Mouse (Mus musculus): ENCODE results near the gene Rnps1. TPM values are rescaled to one million over a fixed set of nuclear protein-coding genes. Genes with fewer than 3 reads are reported as not detected.
"Not testable (repeated sequence)": the region's sequence is repeated elsewhere in the genome, so short reads cannot be mapped to it uniquely, and the experiment has no call there.

Gene Rnps1
- total RNA-seq, 2 experiments from 2014 or later = 60.3 to 60.5 TPM

GRCm38 (mm10) chr17:24425905-24426304 lies 11.5 kb downstream of the Rnps1 start:
- intact Hi-C loops (cut with DNase I) = no loop called here
- no peak for DNase-seq (ENCODE audit: low spot score)

- intact Hi-C loops (cut with DNase I) = no loop called here
- DNase-seq (ENCODE audit: low spot score) = peak; percentile 92
Measured at GRCm38 (mm10) chr17:24426471-24427169, 12.3 kb downstream of the Rnps1 start, which contains the start of gene Eci1. Gene Eci1, plus strand, starts transcription at chr17:24426641.

- intact Hi-C loops (cut with DNase I) = no loop called here
- no peak for DNase-seq (ENCODE audit: low spot score)
Measured at GRCm38 (mm10) chr17:24427170-24427557, 12.8 kb downstream of the Rnps1 start.

DNA sequence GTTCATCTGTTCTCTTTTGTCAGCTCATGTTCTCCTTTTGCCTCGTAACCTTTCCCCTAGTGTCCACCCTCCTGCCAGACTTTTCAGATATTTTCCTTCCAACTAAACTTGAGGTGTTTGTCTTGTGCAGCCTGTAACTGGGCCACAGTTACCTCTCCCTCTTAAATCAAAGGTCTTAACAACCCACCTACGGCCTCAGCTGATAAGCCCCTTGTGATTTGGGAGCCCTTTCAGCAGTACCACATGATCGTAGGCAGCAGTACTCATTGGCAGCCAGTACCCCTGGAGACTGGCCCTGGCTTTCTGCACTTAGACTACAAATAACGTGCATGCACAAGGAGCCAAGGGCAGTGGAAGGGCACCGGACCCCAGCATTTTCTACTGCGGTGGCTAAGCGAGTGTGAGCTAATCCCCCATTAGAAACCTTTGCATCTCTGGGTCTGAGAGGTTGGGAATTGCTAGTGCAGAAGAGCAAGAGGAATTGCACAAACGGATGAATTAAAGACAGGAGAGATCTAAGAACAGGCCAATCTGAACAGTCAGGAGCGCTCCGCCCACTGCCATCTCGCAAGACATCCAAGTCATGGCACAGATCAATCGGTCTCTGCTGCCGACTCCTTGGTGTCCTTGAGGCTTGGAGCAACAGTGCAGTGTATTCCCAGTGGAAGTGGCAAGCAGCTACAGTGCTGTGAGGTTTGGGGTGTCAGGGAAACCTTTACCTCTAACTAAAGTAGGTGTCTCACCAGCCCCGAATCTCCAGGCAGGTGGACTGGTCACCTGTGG lies 15.0 kb downstream of the Rnps1 start:
- DNase-seq (ENCODE audit: low spot score) = no peak
- intact Hi-C loops (cut with DNase I) = no loop called here

- DNase-seq (ENCODE audit: low spot score) = no peak
- intact Hi-C loops (cut with DNase I) = no loop called here
Measured at GRCm38 (mm10) chr17:24437016-24437415, 22.7 kb downstream of the Rnps1 start.

DNA sequence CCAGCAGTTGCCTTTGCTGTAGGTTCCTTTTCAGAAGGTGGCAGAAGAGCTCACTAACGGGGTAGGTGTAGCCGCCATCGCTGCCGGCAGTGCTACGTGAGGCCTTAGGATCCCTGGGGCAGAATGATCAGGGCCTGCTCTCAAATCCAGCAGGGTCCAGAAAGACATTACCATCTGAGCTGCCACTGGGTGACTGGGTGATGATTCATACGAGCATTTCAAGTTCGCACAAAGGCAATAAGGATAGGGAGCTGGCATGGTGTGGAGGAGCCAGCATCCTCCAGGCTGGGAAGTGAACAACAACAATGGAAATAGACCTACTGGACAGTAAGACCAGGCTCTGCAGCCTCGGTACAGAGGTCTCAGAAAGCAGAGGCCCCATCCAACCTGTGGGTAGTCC lies 26.0 kb downstream of the Rnps1 start:
- intact Hi-C loops (cut with DNase I) = no loop called here
- DNase-seq (ENCODE audit: low spot score) = no peak

DNA sequence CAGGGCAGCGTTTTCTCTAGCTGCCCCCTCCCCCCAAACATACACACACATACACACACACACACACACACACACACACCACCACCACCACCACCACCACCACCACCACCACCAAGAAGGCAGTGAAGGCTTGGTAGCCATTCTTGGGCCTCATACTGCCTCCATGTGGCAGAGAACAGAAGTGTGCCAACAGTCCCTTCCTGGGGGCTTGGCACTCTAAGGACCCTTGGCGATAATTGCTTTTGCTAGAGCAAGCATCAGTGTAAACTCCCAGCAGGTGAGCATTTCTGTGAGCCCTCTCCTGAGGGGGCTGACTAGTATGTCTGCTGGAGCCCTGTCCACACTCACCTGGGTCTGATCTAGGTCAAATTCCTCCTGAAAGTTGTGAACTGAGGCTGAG lies 26.8 kb downstream of the Rnps1 start:
- no peak for DNase-seq (ENCODE audit: low spot score)
- intact Hi-C loops (cut with DNase I) = no loop called here

DNA sequence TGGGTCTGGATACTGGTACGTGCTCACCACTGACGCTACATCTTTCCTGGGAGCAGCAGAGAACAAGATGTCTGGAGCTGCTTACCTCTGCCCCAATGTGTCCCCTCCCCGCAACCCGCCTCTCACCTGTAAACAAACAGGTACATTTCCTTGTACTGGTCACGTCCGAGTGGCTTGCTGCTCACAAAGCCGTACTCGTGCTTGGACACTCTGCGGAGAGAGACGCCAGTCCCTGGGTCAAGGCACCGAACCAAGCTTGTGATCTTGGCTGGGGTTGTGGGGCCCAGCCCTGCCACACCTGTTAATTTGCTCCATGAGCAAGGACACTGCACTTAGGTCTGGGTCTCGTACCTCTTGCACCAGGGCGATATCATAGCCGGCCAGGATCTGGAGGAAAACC lies 27.7 kb downstream of the Rnps1 start:
- DNase-seq (ENCODE audit: low spot score) = no peak
- intact Hi-C loops (cut with DNase I) = no loop called here

GRCm38 (mm10) chr17:24442632-24443155 lies 28.3 kb downstream of the Rnps1 start, which contains the start of gene Dnase1l2:
Gene Dnase1l2, minus strand, starts transcription at chr17:24443105.
- DNase-seq (ENCODE audit: low spot score) = no peak
- intact Hi-C loops (cut with DNase I) = no loop called here

DNA sequence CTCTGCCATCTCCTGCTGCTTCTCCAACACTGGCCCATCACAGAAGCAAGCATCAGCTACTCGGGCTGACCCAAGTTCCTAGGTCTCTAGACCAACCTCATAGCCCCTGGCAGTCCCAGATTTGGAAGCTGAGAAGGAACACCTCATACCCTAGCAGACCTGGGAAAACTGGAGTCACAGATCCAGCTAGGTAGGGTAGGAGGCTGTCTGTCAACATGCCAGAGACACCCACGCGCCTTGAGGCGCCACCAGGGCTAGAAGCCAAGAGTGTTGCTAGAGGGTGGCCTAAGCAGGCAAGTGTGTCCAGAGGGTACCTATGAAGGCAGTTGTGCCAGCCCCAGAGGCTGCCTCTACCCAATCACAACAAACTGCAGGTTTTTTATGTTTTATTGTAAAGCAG lies 29.0 kb downstream of the Rnps1 start:
- intact Hi-C loops (cut with DNase I) = no loop called here
- DNase-seq (ENCODE audit: low spot score) = no peak

GRCm38 (mm10) chr17:24446590-24446989 lies 32.2 kb downstream of the Rnps1 start:
- intact Hi-C loops (cut with DNase I) = no loop called here
- no peak for DNase-seq (ENCODE audit: low spot score)

- intact Hi-C loops (cut with DNase I) = no loop called here
- no peak for DNase-seq (ENCODE audit: low spot score)
Measured at GRCm38 (mm10) chr17:24449507-24449906, 35.1 kb downstream of the Rnps1 start.

GRCm38 (mm10) chr17:24451220-24451619 lies 36.9 kb downstream of the Rnps1 start:
- DNase-seq (ENCODE audit: low spot score) = no peak
- intact Hi-C loops (cut with DNase I) = loop anchor here (5.0 kb wide), 1 partner anchor 34 kb away; no protein-coding TSS in a partner anchor

DNA sequence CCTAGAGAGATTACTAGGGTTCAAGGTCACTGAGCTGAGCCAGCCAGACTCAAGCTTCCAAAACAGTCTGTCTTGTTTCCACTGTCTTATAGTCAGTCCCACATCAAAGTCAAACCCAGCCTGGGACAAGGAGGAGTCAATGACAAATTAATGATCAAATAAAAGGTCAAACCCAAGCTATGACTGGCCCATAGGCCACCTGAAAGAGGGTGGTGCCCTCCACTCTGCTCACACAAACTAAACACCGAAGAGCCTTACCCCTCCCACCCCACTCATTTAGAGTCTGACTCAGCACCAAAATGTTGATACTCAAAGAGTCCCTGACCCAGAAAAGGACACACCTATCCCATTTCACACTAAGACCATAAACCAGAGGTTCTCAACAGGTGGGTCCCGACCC lies 39.0 kb downstream of the Rnps1 start:
- intact Hi-C loops (cut with DNase I) = loop anchor here (5.0 kb wide), 1 partner anchor 36 kb away; no protein-coding TSS in a partner anchor
- DNase-seq (ENCODE audit: low spot score) = no peak

- intact Hi-C loops (cut with DNase I) = loop anchor here (5.0 kb wide), 1 partner anchor 37 kb away; no protein-coding TSS in a partner anchor
- DNase-seq (ENCODE audit: low spot score) = no peak
Measured at GRCm38 (mm10) chr17:24454218-24454755, 39.9 kb downstream of the Rnps1 start.

DNA sequence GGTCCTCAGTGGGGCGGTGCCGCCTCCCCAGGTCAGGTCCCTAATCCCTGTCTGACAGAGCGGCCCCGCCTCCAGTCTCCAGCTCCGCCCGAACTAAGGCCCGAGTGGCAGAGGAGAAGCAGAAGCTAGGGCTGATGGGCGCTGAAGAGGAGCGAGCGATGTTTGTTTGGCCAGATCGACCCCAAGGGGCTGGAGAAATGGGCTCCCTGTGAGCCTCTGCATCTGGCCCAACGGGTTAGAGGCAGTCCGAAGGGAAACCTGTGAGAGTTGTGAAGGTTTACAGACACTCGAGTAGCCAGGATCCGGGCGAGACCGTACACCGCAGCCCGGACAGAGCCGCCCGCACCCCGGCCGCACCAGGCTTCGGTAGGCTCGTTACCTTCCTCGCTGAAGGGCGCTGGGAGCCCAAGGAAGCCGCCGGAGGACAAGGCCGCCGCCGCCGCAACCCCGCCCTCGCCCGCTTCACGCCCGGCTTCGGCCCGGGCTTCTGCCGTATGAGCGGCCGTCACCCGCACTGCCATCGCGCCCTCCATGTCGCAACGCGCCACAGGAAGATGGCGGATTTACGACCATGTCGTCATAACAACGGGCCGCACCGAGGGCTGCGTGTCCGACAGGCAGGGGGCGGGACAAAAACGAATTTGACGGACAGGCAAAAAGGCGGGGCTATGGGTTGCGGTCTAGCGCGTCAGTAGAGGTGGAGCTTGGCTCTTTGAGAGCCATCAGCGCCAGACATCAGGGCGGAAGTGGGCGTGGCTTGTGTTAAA lies 40.6 kb downstream of the Rnps1 start:
- peak; percentile 99 for DNase-seq (ENCODE audit: low spot score)
- intact Hi-C loops (cut with DNase I) = loop anchor here (5.0 kb wide), 1 partner anchor 38 kb away; no protein-coding TSS in a partner anchor

DNA sequence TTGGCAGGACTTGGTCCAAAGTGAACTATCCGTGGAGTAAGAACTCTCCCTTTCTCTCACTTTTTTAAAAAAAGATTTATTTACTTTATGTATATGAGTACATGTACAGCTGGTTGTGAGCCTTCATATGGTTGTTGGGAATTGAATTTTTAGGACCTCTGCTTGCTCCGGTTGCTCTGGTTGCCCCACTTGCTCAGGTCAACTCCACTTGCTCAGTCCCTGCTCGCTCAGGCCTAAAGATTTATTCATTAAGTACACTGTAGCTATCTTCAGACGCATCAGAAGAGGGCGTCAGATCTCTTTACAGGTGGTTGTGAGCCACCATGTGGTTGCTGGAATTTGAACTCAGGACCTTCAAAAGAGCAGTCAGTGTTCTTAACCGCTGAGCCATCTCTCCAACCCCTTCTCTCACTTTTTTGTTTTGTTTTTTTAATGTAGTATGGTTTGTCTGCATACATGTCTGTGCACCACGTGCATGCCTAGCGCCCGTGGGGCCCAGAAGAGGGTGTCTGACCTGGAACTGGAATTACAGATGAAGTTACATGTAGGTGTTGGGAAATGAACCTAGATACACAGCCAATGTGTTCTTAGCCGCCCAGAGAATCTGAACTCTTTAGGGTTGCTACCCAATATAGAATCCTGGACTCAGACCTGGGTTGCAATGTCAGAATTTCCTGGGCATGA lies 41.3 kb downstream of the Rnps1 start:
- intact Hi-C loops (cut with DNase I); DNase-seq (ENCODE audit: low spot score): not testable (repeated sequence)

- DNase-seq (ENCODE audit: low spot score) = no peak
- intact Hi-C loops (cut with DNase I) = no loop called here
Measured at GRCm38 (mm10) chr17:24461580-24461979, 47.2 kb downstream of the Rnps1 start.

GRCm38 (mm10) chr17:24462932-24463331 lies 48.6 kb downstream of the Rnps1 start:
- no peak for DNase-seq (ENCODE audit: low spot score)
- intact Hi-C loops (cut with DNase I) = no loop called here

Measured in heart, postnatal 25 days (tissue).